Mouse (Mus musculus): ENCODE measurements around the gene Hist1h3b. TPM values are rescaled to one million over a fixed set of nuclear protein-coding genes. Genes with fewer than 3 reads are reported as not detected.
"Not testable (repeated sequence)": the region's sequence is repeated elsewhere in the genome, so short reads cannot be mapped to it uniquely, and the experiment has no call there.

Hist1h3b gene
- total RNA-seq, 4 experiments from 2014 or later: 3.1 to 10.4 (median 8.0) TPM

- DNase-seq (ENCODE audit: low spot score in 2 of 2): no peak
Measured at GRCm38 (mm10) chr13:23753314-23754078, 1.4 kb downstream of the Hist1h3b start.

- DNase-seq (ENCODE audit: low spot score in 2 of 2): no peak
Measured at GRCm38 (mm10) chr13:23755000-23755399, 2.9 kb downstream of the Hist1h3b start.

GRCm38 (mm10) chr13:23756790-23757189, 4.7 kb downstream of the Hist1h3b start, which contains the start of gene Hist1h4b:
Gene Hist1h4b, plus strand, starts transcription at chr13:23757013.
- DNase-seq (ENCODE audit: low spot score in 2 of 2): peak; percentile 90

- no peak for DNase-seq (ENCODE audit: low spot score in 2 of 2)
Measured at GRCm38 (mm10) chr13:23757211-23757773, 5.2 kb downstream of the Hist1h3b start.

DNA sequence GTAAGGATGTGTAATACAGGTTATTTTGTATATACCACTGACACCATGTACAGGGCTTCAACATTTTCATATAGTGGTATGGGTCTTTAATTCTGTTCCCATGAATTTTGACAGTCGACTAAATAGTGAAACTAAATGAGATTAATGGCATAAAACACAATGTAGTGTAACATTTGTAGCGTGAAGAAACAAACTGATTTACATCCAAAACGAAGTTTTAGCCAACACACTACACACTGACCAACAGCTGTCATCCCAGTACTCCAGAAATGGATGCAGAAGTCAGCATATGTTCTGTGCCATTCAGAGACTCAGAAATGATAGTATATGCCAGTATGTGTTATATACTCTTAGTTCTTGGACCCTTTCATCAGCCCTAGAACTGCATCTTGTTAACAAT, 5.9 kb downstream of the Hist1h3b start:
- no peak for DNase-seq (ENCODE audit: low spot score in 2 of 2)

- DNase-seq (ENCODE audit: low spot score in 2 of 2): no peak
Measured at GRCm38 (mm10) chr13:23759251-23759771, 7.2 kb downstream of the Hist1h3b start.

DNA sequence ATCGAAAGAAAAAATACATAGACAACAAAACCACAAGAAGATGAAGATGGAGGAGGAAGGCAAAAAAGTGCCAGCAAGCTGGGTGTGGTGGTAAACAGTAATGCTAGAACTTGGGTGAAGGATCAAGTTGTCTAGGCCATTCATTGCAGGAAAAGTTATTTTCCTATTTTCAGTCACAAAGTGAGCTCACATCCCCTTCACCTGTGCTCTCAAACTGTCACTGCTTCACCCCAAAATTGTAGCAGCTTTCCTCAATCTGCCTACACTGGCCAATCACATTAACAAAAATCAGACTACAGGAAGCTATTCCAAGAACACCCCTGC, 7.8 kb downstream of the Hist1h3b start:
- DNase-seq (ENCODE audit: low spot score in 2 of 2): no peak

DNA sequence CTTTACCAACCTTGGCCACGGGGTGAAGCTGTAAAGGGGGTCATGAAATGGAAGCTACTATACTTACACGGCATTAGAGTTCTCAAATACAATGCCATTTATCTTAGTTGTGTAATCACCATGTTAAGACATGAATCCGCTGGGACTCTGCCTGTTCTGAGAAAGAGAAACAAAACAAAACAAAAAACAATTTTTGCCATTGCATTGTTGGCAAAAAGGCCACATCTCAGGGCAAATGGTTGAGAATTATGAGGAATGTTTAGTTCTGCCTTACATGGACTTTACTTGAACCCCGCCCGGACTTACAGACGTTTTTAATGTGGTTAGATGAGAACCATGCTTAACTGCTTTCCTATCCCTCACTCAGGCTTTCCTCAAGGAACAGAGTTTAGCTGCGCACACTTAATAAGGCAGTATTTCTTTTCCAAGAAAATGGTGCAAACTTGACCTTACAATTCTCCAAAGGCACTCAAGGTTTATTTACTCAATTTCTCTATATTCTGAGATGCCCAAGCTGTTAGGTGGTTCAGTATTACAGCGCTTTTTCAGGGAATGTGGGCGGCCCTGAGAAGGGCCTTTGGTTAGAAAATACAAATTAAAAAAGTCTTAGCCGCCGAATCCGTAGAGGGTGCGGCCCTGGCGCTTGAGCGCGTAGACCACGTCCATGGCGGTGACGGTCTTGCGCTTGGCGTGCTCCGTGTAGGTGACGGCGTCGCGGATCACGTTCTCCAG, 8.3 kb downstream of the Hist1h3b start:
- DNase-seq (ENCODE audit: low spot score in 2 of 2): no peak

GRCm38 (mm10) chr13:23760972-23761864, 9.2 kb downstream of the Hist1h3b start, which contains the start of gene Hist1h4a:
Gene Hist1h4a, minus strand, starts transcription at chr13:23761230.
- peak; percentile 98 for DNase-seq (ENCODE audit: low spot score in 2 of 2)

- DNase-seq (ENCODE audit: low spot score in 2 of 2): peak; percentile 61 to 63
Measured at GRCm38 (mm10) chr13:23761871-23762821, 10.1 kb downstream of the Hist1h3b start, which contains the start of gene Hist1h3a. Gene Hist1h3a, minus strand, starts transcription at chr13:23762386.

DNA sequence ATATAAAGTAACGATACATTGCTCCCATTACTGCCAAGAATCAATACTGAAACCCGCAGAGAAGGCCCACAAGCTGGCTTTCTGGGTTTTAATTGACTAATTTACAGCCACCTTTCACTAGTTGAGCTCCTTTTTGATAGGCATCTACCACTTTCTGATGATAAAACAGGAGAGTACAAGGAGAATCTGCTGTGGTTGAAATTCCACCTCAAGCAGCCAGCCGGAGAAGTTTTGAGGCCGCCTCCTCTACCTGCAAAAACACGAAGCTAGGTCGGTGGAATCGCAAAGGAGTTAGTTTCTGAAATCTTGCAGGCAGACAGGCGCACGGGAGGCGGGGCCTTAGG, 11.1 kb downstream of the Hist1h3b start:
- no peak for DNase-seq (ENCODE audit: low spot score in 2 of 2)

DNA sequence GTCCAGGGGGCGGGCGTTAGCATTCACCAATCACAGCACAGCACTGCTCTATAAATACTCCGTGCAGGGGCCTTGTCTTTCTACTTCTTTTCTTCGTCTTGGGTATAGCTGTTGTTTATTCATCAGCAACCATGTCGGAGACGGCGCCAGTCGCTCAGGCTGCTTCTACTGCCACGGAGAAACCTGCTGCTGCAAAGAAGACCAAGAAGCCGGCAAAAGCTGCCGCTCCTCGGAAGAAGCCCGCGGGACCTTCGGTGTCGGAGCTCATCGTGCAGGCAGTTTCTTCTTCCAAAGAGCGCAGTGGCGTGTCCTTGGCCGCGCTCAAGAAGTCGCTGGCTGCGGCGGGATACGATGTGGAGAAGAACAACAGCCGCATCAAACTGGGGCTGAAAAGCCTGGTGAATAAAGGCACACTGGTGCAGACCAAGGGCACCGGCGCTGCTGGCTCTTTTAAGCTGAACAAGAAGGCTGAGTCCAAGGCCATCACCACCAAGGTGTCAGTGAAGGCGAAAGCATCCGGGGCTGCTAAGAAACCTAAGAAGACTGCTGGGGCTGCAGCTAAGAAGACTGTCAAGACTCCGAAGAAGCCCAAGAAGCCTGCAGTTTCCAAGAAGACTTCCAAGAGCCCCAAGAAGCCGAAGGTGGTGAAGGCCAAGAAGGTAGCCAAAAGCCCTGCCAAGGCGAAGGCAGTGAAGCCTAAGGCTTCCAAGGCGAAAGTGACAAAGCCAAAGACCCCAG, 11.7 kb downstream of the Hist1h3b start, which contains the start of gene Hist1h1a:
TSS of gene Hist1h1a (plus strand) at position 81 of the 738 bp plus-strand sequence.
- peak; percentile 72 to 82 for DNase-seq (ENCODE audit: low spot score in 2 of 2)

DNA sequence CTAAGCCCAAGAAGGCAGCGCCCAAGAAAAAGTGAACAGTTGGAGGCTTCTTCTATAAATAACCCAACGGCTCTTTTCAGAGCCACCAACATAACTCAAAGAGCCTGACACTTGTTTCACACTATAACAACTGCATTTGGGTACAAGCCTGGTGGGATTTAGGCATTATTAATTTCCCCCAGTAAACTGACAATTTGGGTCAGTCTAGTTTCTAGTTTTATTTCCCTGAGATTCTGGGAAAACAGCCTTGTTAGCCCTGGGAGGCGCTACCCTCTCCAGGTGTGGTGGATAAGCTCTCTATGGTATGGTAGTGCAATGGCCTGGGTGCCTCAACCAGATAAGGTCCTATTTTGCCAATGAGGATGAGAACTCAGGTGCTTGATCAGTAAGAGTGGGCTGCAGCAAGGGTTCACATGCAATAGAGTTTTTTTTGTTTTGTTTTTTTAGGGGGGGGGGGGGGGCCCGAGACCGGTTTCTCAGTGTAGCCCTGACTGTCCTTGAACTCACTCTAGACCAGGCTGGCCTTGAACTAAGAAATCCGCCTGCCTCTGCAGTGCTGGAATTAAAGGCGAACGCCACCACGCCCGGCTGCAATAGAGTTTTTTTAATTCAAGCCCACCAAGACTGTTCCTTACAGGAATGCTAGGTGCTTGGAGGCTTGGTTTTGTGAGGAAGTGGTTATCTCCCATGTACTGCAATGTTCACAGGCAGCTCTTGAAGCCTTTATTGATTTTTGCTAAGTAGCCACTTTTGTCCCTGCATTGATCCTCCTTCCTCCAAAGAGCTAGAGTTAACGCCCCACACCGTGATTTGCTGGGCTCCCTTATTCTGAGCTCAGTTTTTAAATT, 12.5 kb downstream of the Hist1h3b start:
- no peak for DNase-seq (ENCODE audit: low spot score in 2 of 2)

DNA sequence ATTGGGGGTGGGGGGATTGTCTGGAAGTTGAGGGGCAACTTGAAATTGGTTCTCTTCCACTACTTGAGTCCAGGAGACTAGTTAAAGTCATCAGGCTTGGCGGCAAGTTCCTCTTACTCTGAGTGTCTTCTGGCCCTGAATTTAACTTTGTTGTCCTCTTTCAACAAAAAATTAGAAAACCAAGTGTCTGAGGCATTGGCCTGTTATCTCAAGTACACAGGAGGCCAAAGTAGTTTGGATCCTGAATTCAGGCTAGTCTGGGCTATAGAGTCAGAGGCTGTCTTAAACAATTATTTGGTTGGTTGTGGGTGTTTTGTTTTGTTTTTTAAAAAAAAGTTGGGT, 13.1 kb downstream of the Hist1h3b start:
- no peak for DNase-seq (ENCODE audit: low spot score in 2 of 2)

- no peak for DNase-seq (ENCODE audit: low spot score in 2 of 2)
Measured at GRCm38 (mm10) chr13:23766772-23767171, 14.7 kb downstream of the Hist1h3b start.

DNA sequence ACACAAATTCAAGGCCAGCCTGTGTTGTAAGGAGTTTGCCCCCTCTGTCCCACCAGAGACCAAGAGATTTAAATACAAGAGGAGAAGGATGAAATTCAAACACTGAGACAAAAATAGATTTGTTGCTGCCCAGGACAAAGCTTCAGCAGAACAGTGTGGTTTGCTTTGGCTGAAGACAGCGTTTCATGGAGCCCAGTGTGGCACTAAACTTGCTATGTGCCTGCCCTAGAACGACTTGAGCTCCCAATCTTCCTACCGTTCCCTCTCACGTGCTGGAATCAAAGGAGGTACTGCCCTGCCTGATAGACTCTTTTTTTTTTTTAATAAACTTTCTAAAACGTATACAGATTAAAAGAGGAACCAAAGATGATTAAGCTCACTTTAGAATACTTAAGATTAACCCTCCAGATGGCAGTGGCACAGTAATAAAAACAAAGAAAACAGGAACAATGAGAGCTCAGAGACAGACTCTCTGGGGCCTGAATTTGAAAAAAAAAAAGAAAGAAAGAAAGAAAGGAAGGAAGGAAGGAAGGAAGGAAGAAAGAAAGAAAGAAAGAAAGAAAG, 16.8 kb downstream of the Hist1h3b start:
- DNase-seq (ENCODE audit: low spot score in 2 of 2): no peak

- not testable (repeated sequence) for DNase-seq (ENCODE audit: low spot score in 2 of 2)
Measured at GRCm38 (mm10) chr13:23769613-23770012, 17.5 kb downstream of the Hist1h3b start, which contains the start of gene Trim38. Gene Trim38, plus strand, starts transcription at chr13:23769913.

Measured in layer of hippocampus, adult 8-10 months (tissue).